22 mouse cellular contexts compared by ENCODE assay signal in genomic region chr11:57044146-57044545, GRCm38 (mm10). TPM values are rescaled to one million over a fixed set of nuclear protein-coding genes. Genes with fewer than 3 reads are reported as not detected.
A peak's percentile ranks its signal among the peaks of the same experiment; 100 is the strongest.
DNase-seq lines count a peak whose midpoint lies in the region; ATAC-seq and TF ChIP-seq lines count a peak whose summit lies in the region.
"Had no signal": no experiment of that assay in that cellular context is flagged by ENCODE, and none has a peak within 500 bp of the region (broad histone marks: within the 10 kb centered on the region; RNA-seq: fewer than 3 reads in every experiment).

No protein-coding gene starts in this region.

- no peak for TF ChIP-seq CTCF in forebrain, postnatal 0 days (IDR thresholded peaks at IDR 0.05; ENCODE audit: low read depth)

- DNase-seq in forebrain, postnatal 0 days = peak; percentile 37
- DNase-seq in midbrain, embryonic 14.5 days = peak; percentile 28
- DNase-seq in right cerebral cortex, adult 2 months (ENCODE audit: low spot score in 2 of 2) = peak; percentile 57 to 70
- no peak for DNase-seq in kidney, adult 9 months
- DNase-seq: adrenal gland, postnatal 10 days; cerebellum, postnatal 10 days; gastrocnemius, postnatal 25 days; lung, adult 2 months; lung, postnatal 36 days; thymus, postnatal 14 days had no signal

- no peak overlapping the region for H3K4me3 ChIP-seq in forebrain, postnatal 0 days (ENCODE audit: low read depth, low read length)
- no peak overlapping the region for H3K4me3 ChIP-seq in forebrain, embryonic 15.5 days
- H3K4me3 ChIP-seq in midbrain, embryonic 14.5 days (replicated peaks; ENCODE audit: low read depth, low read length) = no peak overlapping the region
- no peak overlapping the region for H3K4me3 ChIP-seq in midbrain, embryonic 13.5 days (replicated peaks)
- no peak overlapping the region for H3K4me3 ChIP-seq in intestine, embryonic 16.5 days (ENCODE audit: low read length)
- H3K4me3 ChIP-seq: embryonic facial prominence, embryonic 13.5 days; limb, embryonic 10.5 days; neural tube, embryonic 12.5 days had no signal

- H3K27ac ChIP-seq in forebrain, postnatal 0 days (ENCODE audit: low read depth, low read length) = 0 out of 2 replicates have a peak overlapping the region, but pooled peaks have one; percentile 15
- H3K27ac ChIP-seq in forebrain, embryonic 15.5 days (replicated peaks) = no peak overlapping the region
- H3K27ac ChIP-seq in midbrain, embryonic 14.5 days (replicated peaks; ENCODE audit: low read depth, low read length) = no peak overlapping the region
- H3K27ac ChIP-seq in midbrain, embryonic 13.5 days = no peak overlapping the region
- no peak overlapping the region for H3K27ac ChIP-seq in intestine, embryonic 16.5 days (ENCODE audit: low read length)
- H3K27ac ChIP-seq: embryonic facial prominence, embryonic 13.5 days; limb, embryonic 10.5 days; neural tube, embryonic 12.5 days had no signal

- H3K36me3 ChIP-seq in forebrain, postnatal 0 days (ENCODE audit: insufficient read depth) = no peaks in the 10 kb centered on the region
- no peaks in the 10 kb centered on the region for H3K36me3 ChIP-seq in forebrain, embryonic 15.5 days
- H3K36me3 ChIP-seq in midbrain, embryonic 14.5 days (ENCODE audit: control insufficient read depth, insufficient read depth, low read length) = no peaks in the 10 kb centered on the region
- H3K36me3 ChIP-seq in midbrain, embryonic 13.5 days = no peaks in the 10 kb centered on the region
- H3K36me3 ChIP-seq in intestine, embryonic 16.5 days (ENCODE audit: control insufficient read depth, insufficient read depth, low read length) = no peaks in the 10 kb centered on the region
- H3K36me3 ChIP-seq: embryonic facial prominence, embryonic 13.5 days; limb, embryonic 10.5 days; neural tube, embryonic 12.5 days had no signal

- H3K4me1 ChIP-seq in forebrain, postnatal 0 days (ENCODE audit: insufficient read depth) = 0 out of 2 replicates have a peak, but pooled peaks cover 4% of the 10 kb centered on the region
- H3K4me1 ChIP-seq in forebrain, embryonic 15.5 days = peaks cover 6% of the 10 kb centered on the region; the same call in 1 of the 2 replicates
- H3K4me1 ChIP-seq in midbrain, embryonic 14.5 days (ENCODE audit: control insufficient read depth, insufficient read depth, low read length) = no peaks in the 10 kb centered on the region
- H3K4me1 ChIP-seq in midbrain, embryonic 13.5 days (replicated peaks) = 0 out of 2 replicates have a peak, but pooled peaks cover 9% of the 10 kb centered on the region
- no peaks in the 10 kb centered on the region for H3K4me1 ChIP-seq in intestine, embryonic 16.5 days (ENCODE audit: control insufficient read depth, insufficient read depth, low read length)
- H3K4me1 ChIP-seq: limb, embryonic 10.5 days; neural tube, embryonic 12.5 days had no signal

- no peaks in the 10 kb centered on the region for H3K9me3 ChIP-seq in forebrain, postnatal 0 days (ENCODE audit: low read length)
- H3K9me3 ChIP-seq in forebrain, embryonic 15.5 days = no peaks in the 10 kb centered on the region
- H3K9me3 ChIP-seq in midbrain, embryonic 14.5 days (ENCODE audit: control insufficient read depth, low read length) = no peaks in the 10 kb centered on the region
- no peaks in the 10 kb centered on the region for H3K9me3 ChIP-seq in midbrain, embryonic 13.5 days
- no peaks in the 10 kb centered on the region for H3K9me3 ChIP-seq in intestine, embryonic 16.5 days (ENCODE audit: control insufficient read depth, low read length)
- H3K9me3 ChIP-seq: embryonic facial prominence, embryonic 13.5 days; limb, embryonic 10.5 days; neural tube, embryonic 12.5 days had no signal

- WGBS in forebrain, postnatal 0 days = 49% methylated on average over 5 of the region's 5 CpGs
- 51% methylated on average over 5 of the region's 5 CpGs for WGBS in forebrain, embryonic 15.5 days
- WGBS in midbrain, embryonic 14.5 days = 59% methylated on average over 5 of the region's 5 CpGs
- 53% methylated on average over 5 of the region's 5 CpGs for WGBS in midbrain, embryonic 13.5 days
- 68% methylated on average over 5 of the region's 5 CpGs for WGBS in intestine, embryonic 16.5 days

- no peak overlapping the region for H3K9ac ChIP-seq in forebrain, postnatal 0 days
- no peak overlapping the region for H3K9ac ChIP-seq in forebrain, embryonic 15.5 days (replicated peaks)
- H3K9ac ChIP-seq in midbrain, embryonic 14.5 days (replicated peaks; ENCODE audit: low read length) = no peak overlapping the region
- no peak overlapping the region for H3K9ac ChIP-seq in midbrain, embryonic 13.5 days (replicated peaks)
- no peak overlapping the region for H3K9ac ChIP-seq in intestine, embryonic 16.5 days (ENCODE audit: low read depth, low read length)
- H3K9ac ChIP-seq: embryonic facial prominence, embryonic 13.5 days; neural tube, embryonic 12.5 days had no signal

- no peak overlapping the region for H3K4me2 ChIP-seq in forebrain, postnatal 0 days (ENCODE audit: low read depth)
- H3K4me2 ChIP-seq in forebrain, embryonic 15.5 days (replicated peaks) = no peak overlapping the region
- H3K4me2 ChIP-seq in midbrain, embryonic 14.5 days (ENCODE audit: low read length) = no peak overlapping the region
- no peak overlapping the region for H3K4me2 ChIP-seq in midbrain, embryonic 13.5 days (replicated peaks)
- H3K4me2 ChIP-seq in intestine, embryonic 16.5 days (ENCODE audit: low read depth, low read length) = no peak overlapping the region
- H3K4me2 ChIP-seq: embryonic facial prominence, embryonic 13.5 days; neural tube, embryonic 12.5 days had no signal

- H3K27me3 ChIP-seq in forebrain, postnatal 0 days (ENCODE audit: insufficient read depth, low read length) = no peaks in the 10 kb centered on the region
- H3K27me3 ChIP-seq in forebrain, embryonic 15.5 days = no peaks in the 10 kb centered on the region
- H3K27me3 ChIP-seq in midbrain, embryonic 14.5 days (ENCODE audit: control insufficient read depth, insufficient read depth, low read length) = no peaks in the 10 kb centered on the region
- H3K27me3 ChIP-seq in midbrain, embryonic 13.5 days = no peaks in the 10 kb centered on the region
- no peaks in the 10 kb centered on the region for H3K27me3 ChIP-seq in intestine, embryonic 16.5 days (replicated peaks; ENCODE audit: control insufficient read depth, insufficient read depth, low read length)
- H3K27me3 ChIP-seq: embryonic facial prominence, embryonic 13.5 days; neural tube, embryonic 12.5 days had no signal

- ATAC-seq in forebrain, postnatal 0 days = peak; percentile 64
- ATAC-seq in forebrain, embryonic 15.5 days (replicated peaks) = no peak
- no peak for ATAC-seq in midbrain, embryonic 14.5 days (ENCODE audit: low FRiP score, low TSS enrichment)
- no peak for ATAC-seq in midbrain, embryonic 13.5 days
- no peak for ATAC-seq in intestine, embryonic 16.5 days
- ATAC-seq: activated CD4-positive, CD25-positive, alpha-beta regulatory T cell, adult 4 months; CD4-positive, CD25-positive, alpha-beta regulatory T cell, adult 4 months; hindbrain, embryonic 16.5 days; intestine, postnatal 0 days had no signal

RNA-seq across cellular contexts. Expression of gene Gria1, which starts 33.0 kb away (rescaled TPM):
- total RNA-seq in forebrain, postnatal 0 days (2014; rRNA removed) = 103 and 121 TPM in 2 replicates
- polyA plus RNA-seq in forebrain, postnatal 0 days (2015; fragmentation: Nextera tagmentation; extraction: Ambion mirVana) = 48.9 and 92.7 TPM in 2 replicates
- polyA plus RNA-seq in forebrain, embryonic 15.5 days (2015; fragmentation: Nextera tagmentation; extraction: Ambion mirVana) = 55.2 and 60.6 TPM in 2 replicates
- polyA plus RNA-seq in midbrain, embryonic 14.5 days (2014; fragmentation: Nextera tagmentation; extraction: Ambion mirVana) = 30.5 and 31.9 TPM in 2 replicates
- 21.3 and 26.6 TPM in 2 replicates for polyA plus RNA-seq in midbrain, embryonic 13.5 days (2015; fragmentation: Nextera tagmentation; extraction: Ambion mirVana)
- 0.94 and 1.1 TPM in 2 replicates for polyA plus RNA-seq in intestine, embryonic 16.5 days (2015; fragmentation: Nextera tagmentation; extraction: Ambion mirVana)
- total RNA-seq: hematopoietic stem cell, adult 5-6 weeks had no signal
- polyA plus RNA-seq: activated CD4-positive, CD25-positive, alpha-beta regulatory T cell, adult 4 months; CD4-positive, CD25-positive, alpha-beta regulatory T cell, adult 4 months; liver, adult 2 months had no signal

Comparison
In these comparisons a context has a peak if more than half of its experiments do, and no peak if none do; other contexts are left out.
1. RNA of gene Gria1, which starts 33.0 kb away (polyA plus RNA-seq): 48.9 to 92.7 TPM in forebrain, postnatal 0 days, 55.2 to 60.6 TPM in forebrain, embryonic 15.5 days, 30.5 to 31.9 TPM in midbrain, embryonic 14.5 days and 21.3 to 26.6 TPM in midbrain, embryonic 13.5 days; 0.94 to 1.1 TPM in intestine, embryonic 16.5 days; every median in the first group is over 10 times any median in the second.